Mouse (Mus musculus): Measurements from ENCODE around the gene Flvcr2. TPM values are rescaled to one million over a fixed set of nuclear protein-coding genes. Genes with fewer than 3 reads are reported as not detected.

The Flvcr2 gene
- polyA plus RNA-seq, 1 experiment from 2014 or later: 4.8 TPM

DNA sequence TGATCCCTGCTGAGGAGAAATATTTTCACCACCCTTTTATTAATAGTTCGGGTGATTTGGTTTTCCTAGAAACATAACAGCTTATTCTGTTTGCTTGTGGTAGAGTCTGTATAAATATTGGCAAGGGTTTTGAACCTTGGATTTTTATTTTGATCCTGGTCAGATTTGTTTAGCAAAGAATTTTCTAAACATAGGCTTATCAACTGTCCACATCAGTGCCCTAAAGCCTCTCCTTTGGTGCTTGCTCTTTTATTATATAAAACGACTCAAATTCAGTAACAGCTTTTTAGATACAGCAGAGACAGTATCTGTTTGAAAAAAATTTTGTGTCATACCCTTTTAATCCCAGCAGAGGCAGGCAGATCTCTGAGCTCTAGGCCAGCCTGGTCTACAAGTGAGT is 79.5 kb downstream of the Flvcr2 start:
- H3K27me3 ChIP-seq (ENCODE audit: control insufficient read depth, insufficient read depth, low read length): no peaks in the 10 kb centered on the region
- H3K9me3 ChIP-seq (ENCODE audit: control insufficient read depth, low read length): no peaks in the 10 kb centered on the region
- ATAC-seq (ENCODE audit: low FRiP score, low TSS enrichment) (no peak), DNase-seq (ENCODE audit: low spot score) (no peak)
- no peaks in the 10 kb centered on the region for H3K36me3 ChIP-seq (ENCODE audit: control insufficient read depth, insufficient read depth, low read length)
- no peak overlapping the region for H3K4me3 ChIP-seq (ENCODE audit: low read depth, low read length)
- no peak overlapping the region for H3K27ac ChIP-seq (replicated peaks)
- 0 out of 2 replicates have a peak, but pooled peaks cover 6% of the 10 kb centered on the region for H3K4me1 ChIP-seq (replicated peaks; ENCODE audit: control insufficient read depth, insufficient read depth)
- no peak overlapping the region for H3K4me2 ChIP-seq (replicated peaks; ENCODE audit: low read depth)
- 51% methylated on average over 2 of the region's 2 CpGs for WGBS
- H3K9ac ChIP-seq (ENCODE audit: low read length): no peak overlapping the region
- TF ChIP-seq CTCF (IDR thresholded peaks at IDR 0.05; ENCODE audit: low read depth) (no peak), EP300 (optimal IDR thresholded peaks at IDR 0.05) (no peak)

DNA sequence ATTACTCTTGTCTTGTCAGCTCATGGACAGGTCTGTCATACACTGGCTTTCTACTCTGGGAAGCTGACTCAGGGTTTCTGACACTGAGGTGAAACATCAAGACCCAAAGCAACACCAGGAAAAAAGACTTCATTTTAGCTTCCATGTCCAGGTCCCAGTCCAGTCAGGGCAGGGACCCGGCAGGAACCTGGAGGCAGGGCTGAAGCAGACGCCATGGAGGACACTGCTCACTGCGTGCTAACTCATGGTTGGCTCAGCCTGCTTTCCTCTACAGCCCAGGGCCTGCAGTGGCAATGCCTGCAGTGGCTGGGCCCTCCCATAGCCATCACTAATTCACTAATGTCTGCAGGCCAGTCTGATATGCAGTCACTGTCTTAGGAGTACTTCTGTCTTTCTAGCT is 82.5 kb downstream of the Flvcr2 start:
- Histone ChIP-seq H3K9me3 (ENCODE audit: control insufficient read depth, low read length) (no peaks in the 10 kb centered on the region), H3K27me3 (ENCODE audit: control insufficient read depth, insufficient read depth, low read length) (no peaks in the 10 kb centered on the region), H3K27ac (replicated peaks) (no peak overlapping the region), H3K36me3 (ENCODE audit: control insufficient read depth, insufficient read depth, low read length) (0 out of 2 replicates have a peak, but pooled peaks cover 2% of the 10 kb centered on the region), H3K4me1 (replicated peaks; ENCODE audit: control insufficient read depth, insufficient read depth) (0 out of 2 replicates have a peak, but pooled peaks cover 1% of the 10 kb centered on the region), H3K4me3 (ENCODE audit: low read depth, low read length) (no peak overlapping the region), H3K9ac (ENCODE audit: low read length) (no peak overlapping the region), H3K4me2 (replicated peaks; ENCODE audit: low read depth) (no peak overlapping the region)
- ATAC-seq (ENCODE audit: low FRiP score, low TSS enrichment): no peak
- 88% methylated on average over 3 of the region's 3 CpGs for WGBS
- no peak for DNase-seq (ENCODE audit: low spot score)
- no peak for TF ChIP-seq EP300 (optimal IDR thresholded peaks at IDR 0.05)
- no peak for TF ChIP-seq CTCF (IDR thresholded peaks at IDR 0.05; ENCODE audit: low read depth)

DNA sequence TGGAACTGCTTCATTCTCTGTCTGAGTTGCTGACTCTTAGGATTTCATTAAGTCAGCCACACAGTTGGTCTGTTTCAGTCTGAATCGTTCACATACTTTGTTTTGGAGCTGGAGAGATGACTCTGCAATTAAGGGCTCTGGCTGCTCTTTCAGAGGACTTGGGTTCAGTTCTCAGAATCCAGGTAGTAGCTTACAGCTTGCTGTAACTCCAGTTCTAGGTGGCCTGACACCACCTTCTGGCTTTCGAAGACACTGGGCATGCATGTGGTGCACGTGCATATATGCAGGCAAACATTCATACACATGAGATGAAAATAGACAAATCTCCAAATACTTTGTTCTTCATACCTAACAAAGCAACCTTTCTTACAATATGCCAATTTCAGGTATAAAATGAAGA is 83.5 kb downstream of the Flvcr2 start:
- Histone ChIP-seq H3K27me3 (ENCODE audit: control insufficient read depth, insufficient read depth, low read length) (no peaks in the 10 kb centered on the region), H3K27ac (replicated peaks) (no peak overlapping the region), H3K9ac (ENCODE audit: low read length) (no peak overlapping the region), H3K4me3 (ENCODE audit: low read depth, low read length) (no peak overlapping the region), H3K9me3 (ENCODE audit: control insufficient read depth, low read length) (no peaks in the 10 kb centered on the region), H3K4me2 (replicated peaks; ENCODE audit: low read depth) (no peak overlapping the region), H3K4me1 (replicated peaks; ENCODE audit: control insufficient read depth, insufficient read depth) (no peaks in the 10 kb centered on the region), H3K36me3 (ENCODE audit: control insufficient read depth, insufficient read depth, low read length) (0 out of 2 replicates have a peak, but pooled peaks cover 2% of the 10 kb centered on the region)
- DNase-seq (ENCODE audit: low spot score) (no peak), ATAC-seq (ENCODE audit: low FRiP score, low TSS enrichment) (no peak)
- 95% methylated on average over 3 of the region's 3 CpGs for WGBS
- TF ChIP-seq CTCF (IDR thresholded peaks at IDR 0.05; ENCODE audit: low read depth) (no peak), EP300 (optimal IDR thresholded peaks at IDR 0.05) (no peak)

DNA sequence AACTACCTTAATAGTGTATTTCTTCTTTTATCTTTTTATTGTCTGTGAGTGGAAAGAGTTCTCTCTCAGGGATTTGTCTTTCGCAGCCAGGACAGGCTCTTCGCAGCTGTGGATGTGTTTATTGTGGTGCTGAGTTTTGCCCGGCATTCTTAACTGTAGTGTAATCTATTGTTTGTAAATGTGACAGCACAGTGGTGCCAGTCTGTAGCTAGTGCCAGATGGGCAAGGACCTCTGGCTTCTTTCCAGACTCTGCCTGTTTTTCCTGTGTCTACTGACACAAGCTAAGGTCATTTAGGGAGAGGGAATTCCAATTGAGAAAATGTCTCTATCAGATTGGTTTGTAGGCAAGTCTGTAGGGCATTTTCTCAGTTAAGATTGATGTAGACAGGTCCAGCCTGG is 84.4 kb downstream of the Flvcr2 start:
- Histone ChIP-seq H3K4me3 (ENCODE audit: low read depth, low read length) (no peak overlapping the region), H3K27ac (replicated peaks) (no peak overlapping the region), H3K9me3 (ENCODE audit: control insufficient read depth, low read length) (no peaks in the 10 kb centered on the region), H3K27me3 (ENCODE audit: control insufficient read depth, insufficient read depth, low read length) (no peaks in the 10 kb centered on the region), H3K36me3 (ENCODE audit: control insufficient read depth, insufficient read depth, low read length) (0 out of 2 replicates have a peak, but pooled peaks cover 2% of the 10 kb centered on the region), H3K4me2 (replicated peaks; ENCODE audit: low read depth) (no peak overlapping the region), H3K4me1 (replicated peaks; ENCODE audit: control insufficient read depth, insufficient read depth) (no peaks in the 10 kb centered on the region), H3K9ac (ENCODE audit: low read length) (no peak overlapping the region)
- no peak for ATAC-seq (ENCODE audit: low FRiP score, low TSS enrichment)
- no peak for TF ChIP-seq CTCF (IDR thresholded peaks at IDR 0.05; ENCODE audit: low read depth)
- no peak for TF ChIP-seq EP300 (optimal IDR thresholded peaks at IDR 0.05)
- 75% methylated on average over 3 of the region's 3 CpGs for WGBS
- DNase-seq (ENCODE audit: low spot score): no peak

DNA sequence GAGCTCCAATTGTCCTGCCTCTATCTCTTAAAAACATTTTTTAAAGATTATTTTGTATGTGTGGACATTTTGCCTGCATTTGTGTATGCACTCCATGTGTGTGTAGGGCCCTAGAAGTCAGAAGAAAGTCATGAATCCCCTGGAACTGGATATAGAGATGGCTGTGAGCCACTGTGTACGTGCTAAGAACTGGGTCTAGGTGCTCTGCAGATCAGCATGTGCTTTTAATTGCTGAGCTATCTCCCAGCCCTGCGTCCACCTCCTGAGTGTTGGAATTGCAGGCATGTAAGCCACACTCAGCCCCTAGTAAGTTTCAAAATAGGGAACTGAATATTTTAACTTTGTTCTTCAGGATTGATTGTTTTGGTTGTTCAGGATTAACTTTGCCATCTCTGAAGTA is 88.2 kb downstream of the Flvcr2 start:
- Histone ChIP-seq H3K27ac (replicated peaks) (no peak overlapping the region), H3K4me1 (replicated peaks; ENCODE audit: control insufficient read depth, insufficient read depth) (no peaks in the 10 kb centered on the region), H3K4me2 (replicated peaks; ENCODE audit: low read depth) (no peak overlapping the region), H3K4me3 (ENCODE audit: low read depth, low read length) (no peak overlapping the region), H3K27me3 (ENCODE audit: control insufficient read depth, insufficient read depth, low read length) (no peaks in the 10 kb centered on the region), H3K9ac (ENCODE audit: low read length) (no peak overlapping the region), H3K36me3 (ENCODE audit: control insufficient read depth, insufficient read depth, low read length) (0 out of 2 replicates have a peak, but pooled peaks cover 2% of the 10 kb centered on the region), H3K9me3 (ENCODE audit: control insufficient read depth, low read length) (no peaks in the 10 kb centered on the region)
- DNase-seq (ENCODE audit: low spot score): no peak
- ATAC-seq (ENCODE audit: low FRiP score, low TSS enrichment): no peak
- 86% methylated on average over 2 of the region's 2 CpGs for WGBS
- no peak for TF ChIP-seq CTCF (IDR thresholded peaks at IDR 0.05; ENCODE audit: low read depth)
- no peak for TF ChIP-seq EP300 (optimal IDR thresholded peaks at IDR 0.05)

DNA sequence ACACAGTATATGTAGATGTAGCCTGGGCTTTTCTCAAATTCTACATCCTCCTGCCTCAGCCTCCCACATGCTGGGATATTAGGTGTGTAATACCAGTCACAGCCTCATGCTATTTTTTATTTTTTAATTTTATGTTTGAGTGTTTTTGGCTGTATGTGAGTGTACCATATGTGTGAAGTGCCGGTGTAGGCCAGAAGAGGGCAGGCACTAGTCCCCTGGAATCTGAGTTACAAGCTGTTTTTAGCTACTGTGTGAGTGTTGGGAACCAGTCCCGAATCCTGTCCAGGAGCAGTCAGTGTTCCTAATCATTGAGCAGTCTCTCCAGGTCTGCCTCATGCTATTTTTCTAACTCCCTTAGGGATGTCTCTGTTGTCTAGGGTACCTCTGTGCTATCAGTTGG is 91.4 kb downstream of the Flvcr2 start:
- 89% methylated on average over 2 of the region's 2 CpGs for WGBS
- Histone ChIP-seq H3K4me1 (replicated peaks; ENCODE audit: control insufficient read depth, insufficient read depth) (no peaks in the 10 kb centered on the region), H3K27ac (replicated peaks) (no peak overlapping the region), H3K4me3 (ENCODE audit: low read depth, low read length) (no peak overlapping the region), H3K27me3 (ENCODE audit: control insufficient read depth, insufficient read depth, low read length) (no peaks in the 10 kb centered on the region), H3K9me3 (ENCODE audit: control insufficient read depth, low read length) (no peaks in the 10 kb centered on the region), H3K4me2 (replicated peaks; ENCODE audit: low read depth) (no peak overlapping the region), H3K36me3 (ENCODE audit: control insufficient read depth, insufficient read depth, low read length) (0 out of 2 replicates have a peak, but pooled peaks cover 2% of the 10 kb centered on the region), H3K9ac (ENCODE audit: low read length) (no peak overlapping the region)
- no peak for ATAC-seq (ENCODE audit: low FRiP score, low TSS enrichment)
- peak; percentile 28; the same call in 1 of the 2 replicates for TF ChIP-seq CTCF (IDR thresholded peaks at IDR 0.05; ENCODE audit: low read depth)
- no peak for TF ChIP-seq EP300 (optimal IDR thresholded peaks at IDR 0.05)
- DNase-seq (ENCODE audit: low spot score): no peak

Measured in stomach, postnatal 0 days (tissue).